Mouse (Mus musculus): ENCODE data around the gene Ryr2.

GRCm38 (mm10) chr13:11902856-11903255 lies 203.9 kb downstream of the Ryr2 start:
- TF ChIP-seq POLR2A (IDR thresholded peaks at IDR 0.05; ENCODE audit: extremely low read depth, insufficient read depth, low read length) (no peak), CTCF (IDR thresholded peaks at IDR 0.05; ENCODE audit: extremely low read depth, insufficient read depth, low read length) (no peak)
